Mouse (Mus musculus): ENCODE measurements around the gene Pxylp1.

Pxylp1 gene

GRCm38 (mm10) chr9:96890266-96890665 is 2.2 kb downstream of the Pxylp1 start:
- DNase-seq: peak; percentile 63 to 75

GRCm38 (mm10) chr9:96889345-96890021 is 3.0 kb downstream of the Pxylp1 start:
- DNase-seq: peak; percentile 95 to 96

- DNase-seq: peak; percentile 79 to 82
Measured at GRCm38 (mm10) chr9:96888742-96889344, 3.6 kb downstream of the Pxylp1 start.

- DNase-seq: peak; percentile 77 to 80
Measured at GRCm38 (mm10) chr9:96887954-96888353, 4.5 kb downstream of the Pxylp1 start.

- DNase-seq: peak in 1 of 2 experiments; percentile 60
Measured at GRCm38 (mm10) chr9:96887492-96887891, 5.0 kb downstream of the Pxylp1 start.

- peak; percentile 63 for DNase-seq
Measured at GRCm38 (mm10) chr9:96885781-96886180, 6.7 kb downstream of the Pxylp1 start.

- DNase-seq: peak; percentile 60 to 79
Measured at GRCm38 (mm10) chr9:96882496-96883265, 9.8 kb downstream of the Pxylp1 start.

- DNase-seq: peak in 1 of 2 experiments; percentile 14
Measured at GRCm38 (mm10) chr9:96881901-96882300, 10.6 kb downstream of the Pxylp1 start.

GRCm38 (mm10) chr9:96879024-96879423 is 13.4 kb downstream of the Pxylp1 start:
- peak; percentile 89 to 92 for DNase-seq

GRCm38 (mm10) chr9:96878464-96878863 is 14.0 kb downstream of the Pxylp1 start:
- DNase-seq: peak; percentile 57 to 65

GRCm38 (mm10) chr9:96875704-96876103 is 16.8 kb downstream of the Pxylp1 start:
- peak; percentile 16 to 17 for DNase-seq

- DNase-seq: peak; percentile 92 to 95
Measured at GRCm38 (mm10) chr9:96873082-96873481, 19.4 kb downstream of the Pxylp1 start.

- DNase-seq: no peak
Measured at GRCm38 (mm10) chr9:96870104-96870503, 22.4 kb downstream of the Pxylp1 start.

GRCm38 (mm10) chr9:96869542-96869941 is 22.9 kb downstream of the Pxylp1 start:
- DNase-seq: no peak

- DNase-seq: no peak
Measured at GRCm38 (mm10) chr9:96868546-96868945, 23.9 kb downstream of the Pxylp1 start.

GRCm38 (mm10) chr9:96867165-96867564 is 25.3 kb downstream of the Pxylp1 start:
- DNase-seq: peak; percentile 72 to 81

GRCm38 (mm10) chr9:96866196-96866595 is 26.3 kb downstream of the Pxylp1 start:
- no peak for DNase-seq

- DNase-seq: no peak
Measured at GRCm38 (mm10) chr9:96865473-96866050, 26.9 kb downstream of the Pxylp1 start.

GRCm38 (mm10) chr9:96863539-96863938 is 28.9 kb downstream of the Pxylp1 start:
- DNase-seq: no peak

GRCm38 (mm10) chr9:96862836-96863235 is 29.6 kb downstream of the Pxylp1 start:
- DNase-seq: no peak

GRCm38 (mm10) chr9:96861092-96861487 is 31.4 kb downstream of the Pxylp1 start:
- peak in 1 of 2 experiments; percentile 39 for DNase-seq

- no peak for DNase-seq
Measured at GRCm38 (mm10) chr9:96860380-96861091, 31.9 kb downstream of the Pxylp1 start.

GRCm38 (mm10) chr9:96859027-96859426 is 33.4 kb downstream of the Pxylp1 start:
- no peak for DNase-seq
